Mouse (Mus musculus): ENCODE measurements around the gene Ubxn10. TPM values are rescaled to one million over a fixed set of nuclear protein-coding genes. Genes with fewer than 3 reads are reported as not detected.

The Ubxn10 gene
- polyA plus RNA-seq, 1 experiment from 2014 or later, result 1.8 TPM

DNA sequence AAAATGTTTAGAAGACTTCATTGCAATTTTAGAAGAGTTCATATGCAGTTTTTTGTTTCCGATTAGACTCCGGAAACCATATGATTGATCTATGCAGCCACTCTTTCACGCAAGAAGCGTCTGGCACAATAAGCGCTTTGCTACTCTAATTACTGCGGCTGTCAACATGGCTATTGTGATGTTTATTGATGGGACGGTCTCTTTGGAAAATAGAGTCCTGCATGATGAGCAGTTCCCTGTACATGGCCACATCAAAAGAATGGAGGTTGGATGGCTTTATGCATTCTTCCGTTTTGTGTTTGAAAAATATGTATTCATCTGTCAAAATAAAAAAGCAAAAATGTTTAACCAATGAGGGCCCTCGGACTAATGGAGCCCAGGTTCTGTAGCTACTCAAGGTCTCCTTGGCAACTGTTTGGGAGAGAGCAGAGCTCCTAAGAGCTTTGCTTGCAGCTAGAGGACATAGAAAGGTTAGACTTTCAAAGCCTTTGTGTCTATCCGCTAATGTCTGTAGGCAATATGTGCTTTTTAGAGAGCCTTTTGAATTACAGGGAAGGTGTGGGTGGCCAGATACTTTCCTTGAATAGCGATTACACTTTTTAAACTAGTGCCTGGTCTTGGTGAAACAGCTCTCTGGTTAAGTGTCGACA lies 43.8 kb downstream of the Ubxn10 start:
- Histone ChIP-seq H3K36me3 (no peaks in the 10 kb centered on the region), H3K27me3 (ENCODE audit: low read depth, poor library complexity, severe bottlenecking) (peaks cover 73% of the 10 kb centered on the region), H3K4me3 (no peak overlapping the region), H3K27ac (replicated peaks) (no peak overlapping the region; the same call in 1 of the 2 replicates), H3K9me3 (replicated peaks) (no peaks in the 10 kb centered on the region), H3K4me1 (peaks cover 67% of the 10 kb centered on the region)
- WGBS, result 46% methylated on average over 12 of the region's 12 CpGs
- no peak for DNase-seq (ENCODE audit: low spot score)

DNA sequence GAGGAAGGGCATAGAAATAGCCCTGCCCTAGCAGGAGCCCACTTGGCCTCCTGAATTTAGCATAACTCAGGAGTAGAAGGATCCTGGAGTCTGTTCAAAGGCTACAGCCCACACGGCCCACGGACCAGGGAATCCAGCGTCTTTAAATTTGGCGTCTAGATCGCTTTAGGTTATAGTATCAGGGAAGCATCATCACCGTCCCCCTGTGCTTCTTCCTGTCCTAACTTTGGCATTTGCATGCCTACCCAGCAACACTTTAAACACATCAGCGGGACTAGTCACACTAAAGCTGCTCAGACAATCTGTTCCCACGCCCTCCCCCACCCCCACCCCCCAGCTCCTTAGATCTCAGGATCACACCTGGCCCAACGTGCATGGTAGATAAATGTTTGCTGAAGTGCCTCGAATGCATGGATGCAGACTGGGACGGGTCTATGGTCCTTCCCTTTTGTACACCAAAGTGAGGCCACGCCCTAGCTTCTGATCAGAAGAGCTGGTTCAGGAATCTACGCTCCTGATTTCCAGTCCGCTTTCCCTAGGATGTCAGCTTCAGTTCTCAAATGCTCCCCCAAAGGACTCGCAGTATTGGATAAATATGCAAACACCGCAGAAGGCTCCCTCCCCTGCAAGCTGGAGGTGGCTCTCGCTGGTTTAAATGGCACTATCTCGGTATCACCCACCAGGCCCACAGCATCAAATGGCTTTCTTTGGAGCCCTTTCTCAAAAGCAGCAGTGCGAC lies 45.4 kb downstream of the Ubxn10 start:
- Histone ChIP-seq H3K9me3 (replicated peaks) (no peaks in the 10 kb centered on the region), H3K36me3 (no peaks in the 10 kb centered on the region), H3K4me1 (peaks cover 60% of the 10 kb centered on the region), H3K4me3 (no peak overlapping the region), H3K27me3 (ENCODE audit: low read depth, poor library complexity, severe bottlenecking) (peaks cover 80% of the 10 kb centered on the region), H3K27ac (replicated peaks) (peak overlapping the region; percentile 38)
- no peak for DNase-seq (ENCODE audit: low spot score)
- whole genome bisulfite sequencing, result 14% methylated on average over 19 of the region's 19 CpGs

DNA sequence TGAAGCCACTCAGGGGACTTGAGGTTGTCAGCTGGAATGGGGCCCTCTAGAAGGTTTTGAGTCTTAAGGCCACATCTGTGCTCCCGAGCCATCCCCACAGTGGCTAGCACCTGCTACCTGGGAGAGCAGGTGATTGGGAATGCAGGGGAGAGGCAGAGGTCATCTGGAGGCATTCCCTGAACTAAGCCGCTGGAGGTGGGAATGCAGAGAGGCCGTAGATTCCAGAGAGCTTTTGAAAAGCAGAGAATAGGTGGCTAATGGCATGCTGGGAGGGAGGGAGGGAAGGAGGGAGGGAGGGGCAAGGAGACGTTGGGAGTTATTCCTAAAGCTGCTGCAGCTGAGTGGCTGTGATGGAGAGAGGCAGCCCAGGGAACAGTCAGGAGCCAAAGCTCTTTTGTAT lies 46.4 kb downstream of the Ubxn10 start:
- Histone ChIP-seq H3K4me3 (no peak overlapping the region), H3K9me3 (replicated peaks) (no peaks in the 10 kb centered on the region), H3K27me3 (ENCODE audit: low read depth, poor library complexity, severe bottlenecking) (peaks cover 77% of the 10 kb centered on the region), H3K27ac (replicated peaks) (peak overlapping the region; percentile 38; the same call in 1 of the 2 replicates), H3K4me1 (peaks cover 57% of the 10 kb centered on the region), H3K36me3 (no peaks in the 10 kb centered on the region)
- WGBS, result 3% methylated on average over 4 of the region's 4 CpGs
- DNase-seq (ENCODE audit: low spot score), result no peak

GRCm38 (mm10) chr4:138689094-138689512 lies 47.9 kb downstream of the Ubxn10 start:
- 23% methylated on average over 3 of the region's 3 CpGs for WGBS
- H3K4me3 ChIP-seq, result no peak overlapping the region
- H3K4me1 ChIP-seq, result peaks cover 65% of the 10 kb centered on the region
- H3K27ac ChIP-seq (replicated peaks), result no peak overlapping the region
- no peaks in the 10 kb centered on the region for H3K36me3 ChIP-seq
- no peaks in the 10 kb centered on the region for H3K9me3 ChIP-seq (replicated peaks)
- peaks cover 79% of the 10 kb centered on the region for H3K27me3 ChIP-seq (ENCODE audit: low read depth, poor library complexity, severe bottlenecking)
- no peak for DNase-seq (ENCODE audit: low spot score)

- peaks cover 56% of the 10 kb centered on the region for H3K27me3 ChIP-seq (ENCODE audit: low read depth, poor library complexity, severe bottlenecking)
- no peak overlapping the region for H3K27ac ChIP-seq (replicated peaks)
- H3K4me3 ChIP-seq, result no peak overlapping the region
- WGBS, result 83% methylated on average over 6 of the region's 6 CpGs
- H3K4me1 ChIP-seq, result peaks cover 50% of the 10 kb centered on the region
- no peak for DNase-seq (ENCODE audit: low spot score)
- no peaks in the 10 kb centered on the region for H3K9me3 ChIP-seq (replicated peaks)
- no peaks in the 10 kb centered on the region for H3K36me3 ChIP-seq
Measured at GRCm38 (mm10) chr4:138685813-138686212, 51.2 kb downstream of the Ubxn10 start.

DNA sequence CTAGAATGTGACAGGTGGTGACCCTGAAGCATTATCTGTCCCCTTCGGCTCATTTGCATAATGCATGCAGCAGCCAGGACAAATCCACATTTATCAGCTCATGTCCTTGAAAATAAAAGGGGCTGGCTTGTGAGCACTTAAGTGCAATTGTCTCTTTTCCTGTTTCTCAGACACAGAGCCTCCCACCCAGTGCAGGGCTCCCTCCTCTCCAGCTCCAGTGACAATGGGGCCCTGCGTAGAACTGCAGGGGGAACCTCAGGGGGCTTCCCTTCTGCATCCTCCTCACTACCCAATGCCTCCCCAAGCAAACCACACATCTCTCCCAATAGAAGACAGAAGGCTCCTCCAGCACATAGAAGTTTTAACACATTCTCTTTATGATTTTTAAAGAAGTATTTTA lies 54.2 kb downstream of the Ubxn10 start:
- WGBS, result 54% methylated on average over 2 of the region's 2 CpGs
- Histone ChIP-seq H3K9me3 (replicated peaks) (no peaks in the 10 kb centered on the region), H3K36me3 (no peaks in the 10 kb centered on the region), H3K4me3 (no peak overlapping the region), H3K27ac (replicated peaks) (peak overlapping the region; percentile 69), H3K27me3 (ENCODE audit: low read depth, poor library complexity, severe bottlenecking) (peaks cover 44% of the 10 kb centered on the region), H3K4me1 (peaks cover 28% of the 10 kb centered on the region)
- no peak for DNase-seq (ENCODE audit: low spot score)

DNA sequence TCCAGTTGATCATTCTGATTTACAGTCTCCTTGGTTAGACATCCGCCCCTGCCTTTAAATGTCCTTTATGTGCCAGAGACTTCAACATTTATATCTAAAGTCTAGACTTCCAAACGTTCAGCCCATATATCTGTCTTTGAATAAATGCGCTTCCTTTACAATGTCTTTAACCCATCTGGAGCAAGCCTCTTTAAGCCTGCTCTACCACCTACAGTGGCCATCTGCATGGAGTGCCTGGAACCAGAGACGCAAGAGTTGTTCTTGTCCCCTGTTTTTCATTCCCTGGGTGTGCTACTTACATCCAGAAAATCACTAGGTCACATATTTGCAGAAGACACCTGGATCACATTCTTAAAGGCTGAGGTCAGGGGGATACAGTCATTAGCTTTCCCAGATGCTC lies 56.8 kb downstream of the Ubxn10 start:
- no peaks in the 10 kb centered on the region for H3K36me3 ChIP-seq
- no peak for DNase-seq (ENCODE audit: low spot score)
- no peak overlapping the region for H3K4me3 ChIP-seq
- H3K4me1 ChIP-seq, result peaks cover 35% of the 10 kb centered on the region
- 77% methylated on average over 4 of the region's 4 CpGs for WGBS
- no peaks in the 10 kb centered on the region for H3K9me3 ChIP-seq (replicated peaks)
- H3K27ac ChIP-seq (replicated peaks), result no peak overlapping the region
- H3K27me3 ChIP-seq (ENCODE audit: low read depth, poor library complexity, severe bottlenecking), result peaks cover 48% of the 10 kb centered on the region

- no peaks in the 10 kb centered on the region for H3K36me3 ChIP-seq
- H3K4me1 ChIP-seq, result peaks cover 18% of the 10 kb centered on the region
- DNase-seq (ENCODE audit: low spot score), result peak; percentile 52
- H3K27me3 ChIP-seq (ENCODE audit: low read depth, poor library complexity, severe bottlenecking), result peaks cover 39% of the 10 kb centered on the region
- H3K4me3 ChIP-seq, result peak overlapping the region; percentile 41
- WGBS, result 22% methylated on average over 16 of the region's 16 CpGs
- no peaks in the 10 kb centered on the region for H3K9me3 ChIP-seq (replicated peaks)
- H3K27ac ChIP-seq (replicated peaks), result peak overlapping the region; percentile 49; the same call in 1 of the 2 replicates
Measured at GRCm38 (mm10) chr4:138677579-138677978, 59.4 kb downstream of the Ubxn10 start.

- WGBS, result 20% methylated on average over 16 of the region's 16 CpGs
- no peak overlapping the region for H3K27ac ChIP-seq (replicated peaks)
- H3K4me3 ChIP-seq, result no peak overlapping the region
- H3K4me1 ChIP-seq, result peaks cover 23% of the 10 kb centered on the region
- H3K36me3 ChIP-seq, result no peaks in the 10 kb centered on the region
- H3K9me3 ChIP-seq (replicated peaks), result no peaks in the 10 kb centered on the region
- no peak for DNase-seq (ENCODE audit: low spot score)
- peaks cover 39% of the 10 kb centered on the region for H3K27me3 ChIP-seq (ENCODE audit: low read depth, poor library complexity, severe bottlenecking)
Measured at GRCm38 (mm10) chr4:138676480-138676879, 60.5 kb downstream of the Ubxn10 start.

- WGBS, result 67% methylated on average over 4 of the region's 4 CpGs
- no peaks in the 10 kb centered on the region for H3K9me3 ChIP-seq (replicated peaks)
- H3K4me3 ChIP-seq, result no peak overlapping the region
- peaks cover 27% of the 10 kb centered on the region for H3K4me1 ChIP-seq
- H3K36me3 ChIP-seq, result no peaks in the 10 kb centered on the region
- H3K27ac ChIP-seq (replicated peaks), result no peak overlapping the region
- H3K27me3 ChIP-seq (ENCODE audit: low read depth, poor library complexity, severe bottlenecking), result peaks cover 21% of the 10 kb centered on the region
- DNase-seq (ENCODE audit: low spot score), result no peak
Measured at GRCm38 (mm10) chr4:138672160-138672559, 64.8 kb downstream of the Ubxn10 start.

GRCm38 (mm10) chr4:138670093-138670889 lies 66.7 kb downstream of the Ubxn10 start:
- DNase-seq (ENCODE audit: low spot score), result no peak
- H3K27ac ChIP-seq (replicated peaks), result no peak overlapping the region
- no peak overlapping the region for H3K4me3 ChIP-seq
- 87% methylated on average over 11 of the region's 11 CpGs for WGBS
- H3K27me3 ChIP-seq (ENCODE audit: low read depth, poor library complexity, severe bottlenecking), result peaks cover 9% of the 10 kb centered on the region
- H3K36me3 ChIP-seq, result no peaks in the 10 kb centered on the region
- peaks cover 25% of the 10 kb centered on the region for H3K4me1 ChIP-seq
- no peaks in the 10 kb centered on the region for H3K9me3 ChIP-seq (replicated peaks)

GRCm38 (mm10) chr4:138666521-138666920 lies 70.4 kb downstream of the Ubxn10 start:
- Histone ChIP-seq H3K27me3 (ENCODE audit: low read depth, poor library complexity, severe bottlenecking) (0 out of 2 replicates have a peak, but pooled peaks cover 4% of the 10 kb centered on the region), H3K9me3 (replicated peaks) (no peaks in the 10 kb centered on the region), H3K4me1 (peaks cover 15% of the 10 kb centered on the region), H3K36me3 (no peaks in the 10 kb centered on the region), H3K4me3 (no peak overlapping the region), H3K27ac (replicated peaks) (no peak overlapping the region)
- DNase-seq (ENCODE audit: low spot score), result no peak
- 86% methylated on average over 10 of the region's 10 CpGs for WGBS
